Mouse (Mus musculus) embryonic facial prominence, embryonic 11.5 days (tissue): ENCODE measurements around the gene Gm4553. TPM values are rescaled to one million over a fixed set of nuclear protein-coding genes. Genes with fewer than 3 reads are reported as not detected.
A peak's percentile ranks its signal among the peaks of the same experiment; 100 is the strongest.
"Not testable (repeated sequence)": the region's sequence is repeated elsewhere in the genome, so short reads cannot be mapped to it uniquely, and the experiment has no call there.

Experiments
- ATAC-seq: fragments of 200-750 bp; cut with Nextera tagmentation; replicated peaks from 2 replicates; pipeline ENCODE4 v1.8.0; 2017; ENCODE audit warnings: low read depth; ENCODE audit not compliant: insufficient number of reproducible peaks, low FRiP score, low TSS enrichment
- DNase-seq: peaks from one replicate; pipeline ENCODE4 v3.0.0-alpha.2; 2015; ENCODE audit warnings: low spot score
- H3K27ac ChIP-seq: fragments of 300-500 bp; sonication (generic); replicated peaks from 2 replicates; pipeline ENCODE4 v1.5.1; 2014; ENCODE audit warnings: mild to moderate bottlenecking, low read depth, low read length, control low read depth
- H3K27me3 ChIP-seq: fragments of 300-500 bp; sonication (generic); 2 replicates; pipeline ENCODE4 v1.6.1; 2014; ENCODE audit warnings: mild to moderate bottlenecking, low read length, moderate library complexity, mixed read lengths; ENCODE audit not compliant: control insufficient read depth, insufficient read depth
- H3K36me3 ChIP-seq: fragments of 300-500 bp; sonication (generic); replicated peaks from 2 replicates; pipeline ENCODE4 v1.6.1; 2014; ENCODE audit warnings: low read depth, mild to moderate bottlenecking, low read length, moderate library complexity, mixed read lengths; ENCODE audit not compliant: control insufficient read depth, insufficient read depth
- H3K4me1 ChIP-seq: fragments of 300-500 bp; sonication (generic); 2 replicates; pipeline ENCODE4 v1.6.1; 2014; ENCODE audit warnings: low read length, mixed read lengths; ENCODE audit not compliant: control insufficient read depth, insufficient read depth
- H3K4me2 ChIP-seq: fragments of 300-500 bp; sonication (generic); 2 replicates; pipeline ENCODE4 v1.6.1; 2014; ENCODE audit warnings: low read depth, mild to moderate bottlenecking, control low read depth, low read length, moderate library complexity
- H3K4me3 ChIP-seq: fragments of 300-500 bp; sonication (generic); 2 replicates; pipeline ENCODE4 v1.5.1; 2014; ENCODE audit warnings: low read depth, low read length, control low read depth
- H3K9ac ChIP-seq: fragments of 300-500 bp; sonication (generic); replicated peaks from 2 replicates; pipeline ENCODE4 v1.6.1; 2014; ENCODE audit warnings: mild to moderate bottlenecking, control low read depth, low read length
- H3K9me3 ChIP-seq: fragments of 300-500 bp; sonication (generic); replicated peaks from 2 replicates; pipeline ENCODE4 v1.6.1; 2016; ENCODE audit warnings: mild to moderate bottlenecking, low read length, inconsistent platforms, mixed read lengths; ENCODE audit not compliant: control insufficient read depth
- WGBS: fragments of 180-500 bp; shearing (Covaris S2); extraction: QIAGEN DNeasy Blood & Tissue Kit; methylation state at CpG from one replicate; pipeline ENCODE4 v1.1.7; 2014; 5-methylcytosine and 5-hydroxymethylcytosine counted together
- polyA plus RNA-seq: library from polyadenylated mRNA; unstranded; fragments of >200 nt; fragmentation: Nextera tagmentation; extraction: Ambion mirVana; gene quantifications from 2 replicates; pipeline ENCODE4 v1.2.1, GENCODE M21; 2014

Gm4553 gene
- polyA plus RNA-seq, 1 experiment from 2014 or later: not detected

- DNase-seq (no peak), ATAC-seq (no peak)
- Histone ChIP-seq H3K4me2 (no peak overlapping the region), H3K27me3 (no peaks in the 10 kb centered on the region; the same call in 1 of the 2 replicates), H3K9me3 (no peaks in the 10 kb centered on the region), H3K27ac (no peak overlapping the region), H3K36me3 (no peaks in the 10 kb centered on the region), H3K4me1 (no peaks in the 10 kb centered on the region), H3K9ac (no peak overlapping the region), H3K4me3 (no peak overlapping the region)
- 61% methylated on average over 4 of the region's 4 CpGs for WGBS
Measured at GRCm38 (mm10) chr7:142134206-142134995, 31.1 kb downstream of the Gm4553 start.

GRCm38 (mm10) chr7:142128843-142129242, 36.7 kb downstream of the Gm4553 start:
- ATAC-seq (no peak), DNase-seq (no peak)
- Histone ChIP-seq H3K9me3 (no peaks in the 10 kb centered on the region), H3K36me3 (no peaks in the 10 kb centered on the region), H3K27ac (no peak overlapping the region), H3K4me3 (no peak overlapping the region), H3K9ac (no peak overlapping the region), H3K27me3 (no peaks in the 10 kb centered on the region), H3K4me1 (no peaks in the 10 kb centered on the region), H3K4me2 (no peak overlapping the region)
- WGBS: 64% methylated on average over 4 of the region's 4 CpGs

- not testable (repeated sequence) for H3K27me3 ChIP-seq, H3K36me3 ChIP-seq, DNase-seq, H3K9me3 ChIP-seq, H3K27ac ChIP-seq, H3K4me3 ChIP-seq, H3K4me2 ChIP-seq, H3K9ac ChIP-seq, H3K4me1 ChIP-seq, ATAC-seq
- 92% methylated on average over 1 of the region's 1 CpGs for WGBS
Measured at GRCm38 (mm10) chr7:142120629-142121028, 44.9 kb downstream of the Gm4553 start, which contains the start of gene Gm45618. TSS of gene Gm45618 (minus strand) at chr7:142120729.

GRCm38 (mm10) chr7:142119632-142120031, 45.9 kb downstream of the Gm4553 start:
- DNase-seq: peak; percentile 37
- H3K27ac ChIP-seq: no peak overlapping the region
- no peak overlapping the region for H3K4me2 ChIP-seq
- H3K36me3 ChIP-seq: no peaks in the 10 kb centered on the region
- no peaks in the 10 kb centered on the region for H3K9me3 ChIP-seq
- H3K4me3 ChIP-seq: no peak overlapping the region
- no peak for ATAC-seq
- H3K9ac ChIP-seq: no peak overlapping the region
- no peaks in the 10 kb centered on the region for H3K4me1 ChIP-seq
- no peaks in the 10 kb centered on the region for H3K27me3 ChIP-seq
- 21% methylated on average over 5 of the region's 5 CpGs for WGBS

Other genes starting within 250 kb of the Gm4553 start
- gene Tollip, start 247.2 kb downstream of the Gm4553 start, polyA plus RNA-seq: 39.3 and 45.1 TPM in 2 replicates
- 2.4 and 2.8 TPM in 2 replicates for gene Brsk2, start 216.0 kb downstream of the Gm4553 start, polyA plus RNA-seq
- gene Mob2, start 104.7 kb downstream of the Gm4553 start, polyA plus RNA-seq: 60.2 and 62.9 TPM in 2 replicates
- 3.6 and 4.2 TPM in 2 replicates for gene Dusp8, start 69.9 kb downstream of the Gm4553 start, polyA plus RNA-seq
- gene Gm45618, start 45.0 kb downstream of the Gm4553 start, polyA plus RNA-seq: not detected in 2 replicates
- not detected in 2 replicates for gene Gm39115, start 29.7 kb downstream of the Gm4553 start, polyA plus RNA-seq
- gene Gm45337, start 21.1 kb downstream of the Gm4553 start, polyA plus RNA-seq: not detected in 2 replicates
- not detected in 2 replicates for gene Gm29735, start 8.6 kb downstream of the Gm4553 start, polyA plus RNA-seq
- not detected in 2 replicates for gene Krtap5-2, start 10.3 kb upstream of the Gm4553 start, polyA plus RNA-seq
- not detected in 2 replicates for gene Gm10153, start 24.6 kb upstream of the Gm4553 start, polyA plus RNA-seq
- gene Krtap5-3, start 35.6 kb upstream of the Gm4553 start, polyA plus RNA-seq: not detected in 2 replicates
- gene Gm7579, start 46.1 kb upstream of the Gm4553 start, polyA plus RNA-seq: not detected in 2 replicates
- not detected in 2 replicates for gene Krtap5-5, start 64.2 kb upstream of the Gm4553 start, polyA plus RNA-seq
- gene Gm40460, start 75.3 kb upstream of the Gm4553 start, polyA plus RNA-seq: not detected in 2 replicates
- not detected in 2 replicates for gene Gm2431, start 92.6 kb upstream of the Gm4553 start, polyA plus RNA-seq
- gene Gm4559, start 108.6 kb upstream of the Gm4553 start, polyA plus RNA-seq: not detected in 2 replicates
- gene Krtap5-1, start 131.4 kb upstream of the Gm4553 start, polyA plus RNA-seq: not detected in 2 replicates
- gene Krtap5-4, start 137.8 kb upstream of the Gm4553 start, polyA plus RNA-seq: 0.20 TPM in 1 of 2 replicates, not detected in the other
- gene Ifitm10, start 208.0 kb upstream of the Gm4553 start, polyA plus RNA-seq: 0.97 and 1.9 TPM in 2 replicates
- 2.0 TPM in 1 of 2 replicates, not detected in the other for gene Gm49369, start 216.9 kb upstream of the Gm4553 start, polyA plus RNA-seq
- 163 and 197 TPM in 2 replicates for gene Ctsd, start 222.3 kb upstream of the Gm4553 start, polyA plus RNA-seq